Mouse (Mus musculus) forebrain, postnatal 0 days (tissue): Measurements from ENCODE around the gene Rgmb. TPM values are rescaled to one million over a fixed set of nuclear protein-coding genes. Genes with fewer than 3 reads are reported as not detected.

ENCODE experiments used
- ATAC-seq: fragments of 200-750 bp; cut with Nextera tagmentation; 2 replicates; pipeline ENCODE4 v1.8.0; 2017; ENCODE audit warnings: mild to moderate bottlenecking, moderate library complexity
- DNase-seq: peaks from one replicate; pipeline ENCODE4 v3.0.0-alpha.2; 2015
- H3K27ac ChIP-seq: fragments of 300-500 bp; sonication (generic); 2 replicates; pipeline ENCODE4 v1.5.1; 2014; ENCODE audit warnings: low read depth, mild to moderate bottlenecking, antibody characterized with exemption, low read length, moderate library complexity, mixed read lengths
- H3K27me3 ChIP-seq: fragments of 300-500 bp; sonication (generic); 2 replicates; pipeline ENCODE4 v1.6.1; 2014; ENCODE audit warnings: mild to moderate bottlenecking, low read length, mixed read lengths; ENCODE audit not compliant: insufficient read depth
- H3K36me3 ChIP-seq: fragments of 300-500 bp; sonication (generic); 2 replicates; pipeline ENCODE4 v1.6.1; 2014; ENCODE audit warnings: mild to moderate bottlenecking, moderate library complexity; ENCODE audit not compliant: insufficient read depth
- H3K4me1 ChIP-seq: fragments of 300-500 bp; sonication (generic); 2 replicates; pipeline ENCODE4 v1.6.1; 2014; ENCODE audit warnings: antibody characterized with exemption; ENCODE audit not compliant: insufficient read depth
- H3K4me2 ChIP-seq: fragments of 300-500 bp; sonication (generic); 2 replicates; pipeline ENCODE4 v1.6.1; 2014; ENCODE audit warnings: low read depth, mild to moderate bottlenecking, moderate library complexity
- H3K4me3 ChIP-seq: fragments of 300-500 bp; sonication (generic); 2 replicates; pipeline ENCODE4 v1.5.1; 2014; ENCODE audit warnings: low read depth, low read length, mixed read lengths
- H3K9ac ChIP-seq: fragments of 300-500 bp; sonication (generic); 2 replicates; pipeline ENCODE4 v1.6.1; 2014; ENCODE audit warnings: mild to moderate bottlenecking
- H3K9me3 ChIP-seq: fragments of 300-500 bp; sonication (generic); 2 replicates; pipeline ENCODE4 v1.6.1; 2016; ENCODE audit warnings: low read length
- CTCF ChIP-seq: sonication (generic); IDR thresholded peaks from 2 replicates; pipeline ENCODE4 v1.5.1; 2016; ENCODE audit warnings: antibody characterized with exemption, control low read depth, low read depth
- WGBS: fragments of 180-500 bp; shearing (Covaris S2); extraction: QIAGEN DNeasy Blood & Tissue Kit; methylation state at CpG from one replicate; pipeline ENCODE4 v1.1.7; 2014; 5-methylcytosine and 5-hydroxymethylcytosine counted together
- polyA plus RNA-seq: library from polyadenylated mRNA; unstranded; fragments of >200 nt; fragmentation: Nextera tagmentation; extraction: Ambion mirVana; gene quantifications from 2 replicates; pipeline ENCODE4 v1.2.1, GENCODE M21; 2015
- total RNA-seq: library from RNA; depleted of rRNA; stranded (reverse); fragments of >200 nt; gene quantifications from 2 replicates; pipeline ENCODE4 v1.2.3, GENCODE M21; 2014

Gene Rgmb
- total and polyA plus RNA-seq, 2 experiments from 2014 or later, result 48.1 to 81.4 TPM

DNA sequence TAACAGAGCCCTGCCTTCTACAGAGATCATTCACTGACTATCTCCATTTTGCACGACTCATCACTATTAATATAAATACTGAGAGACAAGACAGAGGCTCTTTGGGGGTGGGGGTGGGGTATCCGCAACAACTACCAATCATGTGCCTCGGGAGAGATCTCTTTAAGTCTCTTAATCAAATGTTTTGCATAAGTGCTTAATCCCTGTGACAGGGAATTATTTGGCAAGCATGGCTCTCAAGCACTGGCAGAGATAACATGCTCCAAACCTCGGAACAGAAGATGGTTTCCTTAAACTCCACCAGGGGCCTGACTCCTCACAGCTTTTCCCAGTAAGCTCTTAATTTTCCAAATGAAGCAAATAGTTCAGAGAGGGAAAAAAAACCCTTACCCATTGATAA, 22.8 kb downstream of the Rgmb start:
- no peak for ATAC-seq
- 42% methylated on average over 4 of the region's 4 CpGs for WGBS
- Histone ChIP-seq H3K9me3 (no peaks in the 10 kb centered on the region), H3K9ac (no peak overlapping the region), H3K36me3 (peaks cover 19% of the 10 kb centered on the region), H3K4me2 (no peak overlapping the region), H3K4me1 (no peaks in the 10 kb centered on the region; the same call in 1 of the 2 replicates), H3K4me3 (no peak overlapping the region), H3K27me3 (no peaks in the 10 kb centered on the region), H3K27ac (no peak overlapping the region)
- no peak for TF ChIP-seq CTCF
- no peak for DNase-seq

DNA sequence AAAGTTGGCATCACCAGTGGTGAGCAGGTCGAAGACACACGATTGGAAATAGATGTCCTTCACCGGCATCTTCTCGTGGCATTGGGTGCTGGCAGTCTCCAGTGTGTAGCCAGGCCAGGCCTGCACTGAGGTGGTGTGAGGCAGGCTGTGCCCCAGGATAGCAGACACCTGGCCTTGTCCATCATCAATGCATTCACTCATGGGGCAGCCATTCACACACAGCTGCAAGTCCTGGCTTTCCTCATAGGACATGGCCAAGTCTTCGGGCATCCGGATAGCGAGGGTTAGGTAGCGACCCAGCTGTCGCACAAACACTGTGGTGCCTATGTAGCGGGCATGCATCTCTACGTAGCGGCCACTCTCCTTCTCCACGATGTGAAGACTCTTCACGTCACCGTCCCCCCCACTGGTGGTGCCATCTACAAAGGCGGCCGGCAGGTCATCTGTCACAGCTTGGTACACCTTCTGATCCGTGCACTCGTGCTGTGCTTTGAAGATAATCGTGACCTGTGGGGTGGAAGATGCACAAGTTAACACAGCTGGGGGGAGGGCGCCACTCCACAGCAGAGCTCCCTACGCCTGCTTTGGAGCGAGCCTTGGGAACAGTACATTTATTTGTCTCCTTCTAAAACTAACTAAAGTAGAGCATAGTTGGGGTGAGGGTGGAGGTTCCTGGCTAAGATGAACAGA, 23.4 kb downstream of the Rgmb start:
- Histone ChIP-seq H3K9ac (no peak overlapping the region), H3K4me3 (no peak overlapping the region), H3K27ac (no peak overlapping the region), H3K9me3 (no peaks in the 10 kb centered on the region), H3K27me3 (no peaks in the 10 kb centered on the region), H3K36me3 (peaks cover 22% of the 10 kb centered on the region), H3K4me1 (no peaks in the 10 kb centered on the region; the same call in 1 of the 2 replicates), H3K4me2 (no peak overlapping the region)
- ATAC-seq, result no peak
- TF ChIP-seq CTCF, result no peak
- 90% methylated on average over 23 of the region's 23 CpGs for WGBS
- DNase-seq, result no peak

DNA sequence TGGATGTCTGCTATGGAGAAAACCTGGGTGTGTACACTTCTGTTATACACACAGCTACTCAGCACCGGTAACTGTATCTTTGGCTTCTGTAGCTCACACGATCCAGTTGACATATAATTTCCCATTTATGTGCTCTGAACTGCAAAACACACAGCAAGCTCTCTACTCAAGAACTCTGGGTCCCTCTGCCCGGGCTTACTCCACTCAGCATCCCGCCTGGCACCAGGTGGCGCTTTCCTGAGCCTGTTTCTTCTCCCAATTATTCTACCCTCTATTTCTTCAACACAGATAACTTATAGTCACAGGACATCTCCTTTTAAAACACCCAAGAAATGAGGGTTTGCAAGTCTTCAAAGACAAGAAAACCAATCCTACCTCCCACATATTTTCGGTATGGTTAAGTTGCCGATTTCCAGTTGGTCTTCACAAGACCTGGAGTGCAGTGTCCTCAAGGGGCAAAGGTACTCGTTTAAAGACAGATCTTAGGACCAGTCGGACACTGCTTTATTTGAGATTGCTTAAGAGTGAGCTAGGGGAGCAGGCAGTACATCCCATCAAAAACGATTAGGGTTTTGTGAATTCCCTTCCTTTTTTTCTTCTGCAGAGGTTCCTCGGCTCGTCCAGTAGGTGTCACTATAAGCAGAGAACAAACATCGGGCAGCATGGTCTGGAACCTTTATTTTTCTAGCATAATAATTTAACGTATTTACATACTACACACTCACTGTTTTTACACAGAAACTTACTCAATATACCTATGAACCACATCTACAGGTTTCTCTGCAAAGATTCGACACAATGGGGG, 26.6 kb downstream of the Rgmb start:
- H3K27me3 ChIP-seq, result no peaks in the 10 kb centered on the region
- peak; percentile 73 for ATAC-seq
- peak; percentile 76 for TF ChIP-seq CTCF
- peak; percentile 64 for DNase-seq
- H3K4me2 ChIP-seq, result no peak overlapping the region
- no peak overlapping the region for H3K4me3 ChIP-seq
- no peak overlapping the region for H3K9ac ChIP-seq
- H3K4me1 ChIP-seq, result no peaks in the 10 kb centered on the region; the same call in 1 of the 2 replicates
- WGBS, result 49% methylated on average over 15 of the region's 15 CpGs
- peaks cover 24% of the 10 kb centered on the region for H3K36me3 ChIP-seq
- no peaks in the 10 kb centered on the region for H3K9me3 ChIP-seq
- no peak overlapping the region for H3K27ac ChIP-seq

DNA sequence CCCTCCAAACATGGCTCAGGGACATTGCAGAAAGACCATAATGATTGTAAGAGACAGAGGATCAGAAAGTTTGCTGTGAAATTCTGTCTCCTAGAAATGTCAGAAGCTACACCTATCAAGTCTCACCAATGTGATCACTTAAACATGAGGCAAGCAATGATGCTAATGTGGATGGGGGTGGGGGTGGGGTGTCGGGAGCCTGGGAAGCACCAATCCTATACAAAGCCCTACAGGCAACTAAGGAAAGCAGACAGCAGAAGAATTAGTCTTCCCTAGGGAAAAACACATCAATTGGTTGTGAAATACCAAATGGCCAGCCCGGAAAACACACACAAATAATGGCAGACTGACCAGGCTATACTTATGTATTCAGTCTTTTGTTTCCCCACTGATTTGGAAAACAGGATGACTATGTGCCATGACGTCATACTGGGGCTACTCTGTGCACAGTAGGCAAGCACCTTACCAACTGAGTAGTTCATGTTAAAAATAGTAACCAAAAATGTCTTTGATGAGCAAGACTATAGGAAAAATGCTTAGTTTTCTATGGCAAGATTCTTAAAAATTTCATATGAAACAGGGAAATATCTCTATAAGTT, 31.5 kb downstream of the Rgmb start:
- H3K27ac ChIP-seq, result no peak overlapping the region
- no peak overlapping the region for H3K4me2 ChIP-seq
- TF ChIP-seq CTCF, result no peak
- DNase-seq (no peak), ATAC-seq (no peak)
- H3K36me3 ChIP-seq, result peaks cover 11% of the 10 kb centered on the region; the same call in 1 of the 2 replicates
- WGBS, result 74% methylated on average over 3 of the region's 3 CpGs
- no peak overlapping the region for H3K9ac ChIP-seq
- H3K4me1 ChIP-seq, result no peaks in the 10 kb centered on the region
- H3K4me3 ChIP-seq, result no peak overlapping the region
- no peaks in the 10 kb centered on the region for H3K27me3 ChIP-seq
- H3K9me3 ChIP-seq, result no peaks in the 10 kb centered on the region

DNA sequence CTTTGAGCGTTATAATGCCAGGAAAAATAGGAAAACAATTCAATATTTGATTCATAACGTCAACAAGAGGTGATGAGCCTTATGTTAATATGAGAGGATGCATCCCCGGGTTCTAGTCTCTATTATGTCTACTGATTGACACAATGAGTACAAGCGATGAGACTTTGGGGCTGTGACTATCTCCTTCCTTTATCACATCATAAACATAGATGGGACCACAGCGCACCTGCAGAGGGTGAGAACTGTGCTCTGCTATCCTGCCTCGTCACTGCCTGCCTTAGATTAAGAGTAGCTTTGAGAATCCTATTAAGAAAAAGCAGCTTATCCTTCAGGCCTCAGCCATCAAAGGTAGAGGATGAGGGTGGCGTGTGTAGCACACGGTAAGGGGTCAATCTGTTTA, 40.1 kb downstream of the Rgmb start:
- no peak overlapping the region for H3K27ac ChIP-seq
- no peaks in the 10 kb centered on the region for H3K4me1 ChIP-seq
- no peak overlapping the region for H3K4me3 ChIP-seq
- WGBS, result 87% methylated on average over 8 of the region's 8 CpGs
- no peaks in the 10 kb centered on the region for H3K36me3 ChIP-seq
- H3K4me2 ChIP-seq, result no peak overlapping the region
- TF ChIP-seq CTCF, result no peak
- no peaks in the 10 kb centered on the region for H3K9me3 ChIP-seq
- DNase-seq (no peak), ATAC-seq (no peak)
- no peak overlapping the region for H3K9ac ChIP-seq
- H3K27me3 ChIP-seq, result no peaks in the 10 kb centered on the region

DNA sequence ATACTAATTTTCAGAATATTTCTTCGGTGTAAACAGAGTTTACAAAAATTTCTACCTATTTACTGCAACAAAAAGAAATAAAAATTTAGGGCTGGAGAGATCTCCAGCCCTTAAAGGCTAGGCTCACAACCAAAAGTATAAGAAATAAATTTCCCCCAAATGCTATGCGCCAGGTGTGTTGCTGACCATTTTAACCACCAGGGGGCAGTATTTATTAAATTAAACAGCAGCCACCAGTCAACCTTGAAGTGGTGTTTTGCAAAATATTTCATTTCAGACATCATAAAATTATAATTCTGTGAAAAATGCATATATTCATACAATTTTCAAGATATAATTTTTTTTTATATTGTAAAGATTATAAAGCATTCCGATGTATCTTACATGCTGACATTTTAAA, 43.8 kb downstream of the Rgmb start:
- no peaks in the 10 kb centered on the region for H3K9me3 ChIP-seq
- no peak overlapping the region for H3K9ac ChIP-seq
- no peak overlapping the region for H3K4me3 ChIP-seq
- ATAC-seq, result peak; percentile 64; the same call in 1 of the 2 replicates
- no peaks in the 10 kb centered on the region for H3K4me1 ChIP-seq
- TF ChIP-seq CTCF, result peak; percentile 68
- peak; percentile 69 for DNase-seq
- whole genome bisulfite sequencing, result 32% methylated on average over 3 of the region's 3 CpGs
- H3K27me3 ChIP-seq, result no peaks in the 10 kb centered on the region
- H3K4me2 ChIP-seq, result no peak overlapping the region
- no peaks in the 10 kb centered on the region for H3K36me3 ChIP-seq
- H3K27ac ChIP-seq, result no peak overlapping the region

DNA sequence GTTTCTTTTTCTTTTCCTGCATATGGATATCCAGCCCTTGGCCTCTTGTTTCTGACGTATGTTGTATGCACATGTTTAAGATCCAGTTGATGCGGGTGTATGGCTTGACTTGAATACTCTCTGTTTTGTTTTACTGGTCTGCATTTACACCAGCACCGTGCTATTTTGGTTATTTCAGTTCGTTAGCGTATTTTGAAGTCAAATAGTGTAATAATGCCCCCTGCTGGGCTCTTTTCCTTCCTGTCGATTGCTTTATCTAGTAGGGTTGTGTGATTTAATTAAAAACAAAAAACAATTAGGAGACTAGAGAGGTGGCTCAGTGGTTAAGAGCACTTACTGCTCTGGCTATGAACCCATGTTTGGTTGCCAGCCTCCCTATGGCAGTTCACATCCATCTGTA, 52.9 kb downstream of the Rgmb start:
- WGBS, result 43% methylated on average over 6 of the region's 6 CpGs
- Histone ChIP-seq H3K9me3 (no peaks in the 10 kb centered on the region), H3K36me3 (no peaks in the 10 kb centered on the region), H3K27me3 (no peaks in the 10 kb centered on the region), H3K4me3 (no peak overlapping the region), H3K27ac (no peak overlapping the region), H3K9ac (no peak overlapping the region), H3K4me1 (no peaks in the 10 kb centered on the region), H3K4me2 (no peak overlapping the region)
- peak; percentile 20 for DNase-seq
- no peak for ATAC-seq
- TF ChIP-seq CTCF, result no peak
